Mouse (Mus musculus): ENCODE data around the gene Rab11fip4.

The Rab11fip4 gene

DNA sequence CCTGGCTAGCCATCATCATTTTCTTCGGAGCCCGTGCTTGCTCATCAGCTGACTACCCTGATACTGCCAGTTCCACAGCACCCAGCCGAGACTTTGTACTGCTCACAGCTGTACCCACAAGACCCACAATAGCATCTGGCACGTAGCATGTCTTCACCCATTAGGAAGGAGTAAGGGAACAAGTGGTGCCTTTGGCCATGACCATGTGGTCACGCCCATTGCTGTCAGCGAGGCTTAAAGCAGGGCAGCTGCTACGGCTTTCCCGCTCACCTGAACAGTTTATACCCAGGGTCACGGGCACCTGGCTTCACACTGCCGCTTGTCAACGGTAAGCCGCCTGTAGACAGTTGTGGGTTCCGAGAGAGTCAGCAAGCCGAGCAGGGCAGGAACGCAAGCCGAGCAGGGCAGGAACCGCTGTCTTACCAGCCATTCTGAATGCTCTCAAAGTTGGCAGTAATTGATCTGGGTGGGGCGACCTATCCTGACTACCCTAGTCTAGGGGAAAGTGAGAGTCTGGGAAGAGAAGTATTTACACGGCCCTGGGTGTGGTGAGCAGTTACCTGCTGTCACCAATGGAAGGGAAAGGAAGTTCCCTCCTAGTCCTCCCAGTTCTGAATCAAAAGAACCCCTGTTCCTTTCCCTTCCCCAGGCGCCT lies 62.0 kb downstream of the Rab11fip4 start:
- intact Hi-C loops (cut with DNase I) = no loop called here

DNA sequence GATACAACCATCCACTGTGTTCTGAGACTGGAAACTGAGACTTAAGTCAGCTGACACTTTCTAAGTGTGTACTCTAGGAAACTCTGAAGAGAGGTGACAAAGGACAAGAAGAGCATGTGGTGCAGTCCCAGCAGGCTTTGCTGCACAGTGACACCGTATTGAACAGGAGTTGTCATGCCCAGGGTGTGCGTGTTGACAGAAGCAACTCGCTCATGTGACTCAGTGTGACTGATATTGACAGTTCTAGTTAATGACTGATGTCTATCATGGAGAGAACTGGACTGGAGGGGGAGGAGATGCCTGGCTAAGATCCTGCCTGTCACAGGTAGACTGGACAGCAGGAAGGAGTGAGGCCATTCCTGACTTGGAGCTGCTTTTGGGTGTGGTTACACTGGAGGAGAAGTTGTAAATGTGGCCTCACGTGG lies 63.4 kb downstream of the Rab11fip4 start:
- intact Hi-C loops (cut with DNase I) = no loop called here

DNA sequence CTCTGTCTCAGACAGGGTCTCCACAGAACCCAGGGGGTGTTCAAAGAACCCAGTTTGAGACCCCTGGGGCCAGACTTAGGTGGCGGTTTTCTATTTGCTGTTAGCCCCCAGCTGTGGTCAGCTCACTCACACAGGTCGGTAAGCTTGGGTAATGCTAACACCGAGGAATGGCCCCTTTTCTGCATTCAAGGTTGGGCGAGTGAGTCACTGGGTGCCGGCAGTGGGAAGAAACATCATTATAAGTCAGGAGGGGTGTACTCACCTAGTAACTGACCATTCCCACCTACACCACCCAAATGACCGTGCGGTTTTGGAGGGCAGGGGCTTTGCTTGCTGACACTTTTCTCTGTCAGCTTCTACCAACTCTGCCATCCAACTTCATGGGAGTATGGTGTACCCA lies 64.6 kb downstream of the Rab11fip4 start:
- intact Hi-C loops (cut with DNase I) = no loop called here

DNA sequence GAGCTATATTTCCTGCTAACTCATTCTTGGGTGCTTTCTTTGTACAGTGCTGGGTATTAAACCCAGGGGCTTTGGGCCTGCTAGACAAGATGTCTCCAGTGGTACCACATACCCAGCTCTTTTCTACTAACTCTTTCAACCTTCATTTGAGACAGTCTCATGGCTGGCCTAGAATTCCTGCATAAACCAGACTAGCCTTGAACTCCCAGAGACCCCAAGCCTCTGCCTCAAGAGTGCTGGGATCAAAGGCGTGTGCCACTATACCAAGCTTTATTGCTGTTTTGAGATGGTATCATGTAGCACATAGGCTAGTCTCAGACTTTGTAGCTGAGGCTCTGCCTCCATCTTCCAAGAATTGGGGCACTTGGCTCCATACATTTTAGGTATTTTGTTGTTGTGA lies 65.5 kb downstream of the Rab11fip4 start:
- intact Hi-C loops (cut with DNase I) = no loop called here

- intact Hi-C loops (cut with DNase I) = no loop called here
Measured at GRCm38 (mm10) chr11:79657053-79657452, 66.0 kb downstream of the Rab11fip4 start.

- intact Hi-C loops (cut with DNase I) = no loop called here
Measured at GRCm38 (mm10) chr11:79658205-79658825, 67.3 kb downstream of the Rab11fip4 start.

GRCm38 (mm10) chr11:79660361-79661205 lies 69.6 kb downstream of the Rab11fip4 start:
- intact Hi-C loops (cut with DNase I) = no loop called here

GRCm38 (mm10) chr11:79661877-79662545 lies 71.0 kb downstream of the Rab11fip4 start:
- intact Hi-C loops (cut with DNase I) = no loop called here

GRCm38 (mm10) chr11:79663158-79663557 lies 72.1 kb downstream of the Rab11fip4 start:
- intact Hi-C loops (cut with DNase I) = no loop called here

- intact Hi-C loops (cut with DNase I) = no loop called here
Measured at GRCm38 (mm10) chr11:79663570-79663969, 72.6 kb downstream of the Rab11fip4 start.

GRCm38 (mm10) chr11:79666544-79666943 lies 75.5 kb downstream of the Rab11fip4 start:
- intact Hi-C loops (cut with DNase I) = no loop called here

DNA sequence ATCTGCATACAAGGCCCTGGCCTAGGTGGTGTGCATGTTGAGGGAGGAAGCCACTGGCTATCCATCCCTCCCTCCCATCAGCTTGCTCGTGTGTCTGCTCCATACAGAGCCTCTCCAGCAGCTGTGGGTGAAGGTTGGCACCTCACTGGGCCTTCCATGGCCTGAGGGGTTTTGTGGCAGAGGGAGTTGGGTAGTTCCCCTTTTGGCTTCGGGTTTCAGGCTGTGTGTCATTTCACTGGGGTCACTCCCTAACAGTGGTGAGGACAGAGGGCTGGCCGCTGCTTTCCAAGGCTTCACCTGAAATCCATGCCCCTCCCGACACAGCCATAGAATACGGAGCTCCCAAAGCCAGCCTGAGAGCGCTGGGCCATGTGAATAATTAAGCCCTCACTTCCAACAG lies 78.2 kb downstream of the Rab11fip4 start:
- intact Hi-C loops (cut with DNase I) = no loop called here

DNA sequence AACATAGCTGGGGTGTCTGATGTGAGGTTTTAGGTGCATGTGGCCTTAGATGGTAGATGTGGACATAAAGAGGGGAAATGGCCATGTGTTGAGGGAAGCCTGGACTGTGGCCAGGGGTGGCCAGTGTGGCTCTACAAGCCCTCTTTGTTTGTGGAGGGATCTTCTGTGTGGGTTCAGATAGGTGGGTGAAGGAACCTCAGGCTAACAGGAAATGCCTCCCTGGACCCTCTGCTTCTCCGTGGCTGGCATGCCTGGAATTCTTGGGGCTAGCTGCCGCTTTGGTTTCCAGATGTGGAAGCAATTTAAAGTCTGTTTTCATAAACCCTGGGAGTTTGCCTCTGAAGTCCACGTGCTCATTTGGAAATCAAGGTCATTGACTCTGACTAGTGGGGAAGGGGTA lies 78.9 kb downstream of the Rab11fip4 start:
- intact Hi-C loops (cut with DNase I) = no loop called here

- intact Hi-C loops (cut with DNase I) = no loop called here
Measured at GRCm38 (mm10) chr11:79670411-79670945, 79.5 kb downstream of the Rab11fip4 start.

GRCm38 (mm10) chr11:79671668-79672281 lies 80.8 kb downstream of the Rab11fip4 start:
- intact Hi-C loops (cut with DNase I) = no loop called here

DNA sequence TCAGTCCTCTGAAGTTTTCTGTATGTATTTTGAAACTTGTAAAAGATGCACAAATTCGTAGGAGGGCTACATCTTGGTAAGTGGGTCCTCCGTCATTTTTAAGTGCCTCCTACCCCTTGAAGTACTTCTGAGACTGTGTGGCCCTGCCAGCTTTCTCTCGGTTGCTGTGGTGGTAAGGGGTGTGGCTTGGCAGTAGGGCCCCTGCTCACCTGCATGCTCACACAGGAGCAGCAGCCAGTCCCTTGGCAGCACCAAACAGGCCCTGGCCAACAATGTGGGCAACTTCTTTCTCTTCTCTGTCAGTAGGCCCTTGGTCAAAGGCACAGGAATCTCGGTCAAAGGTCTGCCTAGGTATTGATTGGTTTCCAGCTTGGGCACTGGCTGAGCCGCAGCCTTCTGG lies 82.1 kb downstream of the Rab11fip4 start:
- intact Hi-C loops (cut with DNase I) = no loop called here

DNA sequence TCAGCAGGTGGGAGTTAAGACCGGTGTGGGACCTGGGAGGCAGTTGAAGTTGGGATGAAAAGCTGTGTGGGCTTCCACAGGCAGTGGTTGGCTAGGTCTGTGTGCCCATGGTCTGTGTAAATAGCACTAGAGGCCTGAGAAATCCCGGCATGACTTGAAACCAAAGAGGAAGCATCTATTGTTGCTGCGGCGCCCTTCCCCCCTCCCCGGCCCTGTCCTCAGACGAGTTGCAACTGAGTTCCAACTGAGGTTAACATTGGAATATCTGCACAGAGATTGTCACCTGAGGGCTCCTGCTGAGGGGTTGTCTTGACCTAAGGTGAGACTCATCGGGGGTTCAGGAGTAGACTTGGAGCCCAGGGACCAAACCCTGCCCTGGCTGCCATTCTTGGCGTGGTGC lies 82.7 kb downstream of the Rab11fip4 start:
- intact Hi-C loops (cut with DNase I) = no loop called here

DNA sequence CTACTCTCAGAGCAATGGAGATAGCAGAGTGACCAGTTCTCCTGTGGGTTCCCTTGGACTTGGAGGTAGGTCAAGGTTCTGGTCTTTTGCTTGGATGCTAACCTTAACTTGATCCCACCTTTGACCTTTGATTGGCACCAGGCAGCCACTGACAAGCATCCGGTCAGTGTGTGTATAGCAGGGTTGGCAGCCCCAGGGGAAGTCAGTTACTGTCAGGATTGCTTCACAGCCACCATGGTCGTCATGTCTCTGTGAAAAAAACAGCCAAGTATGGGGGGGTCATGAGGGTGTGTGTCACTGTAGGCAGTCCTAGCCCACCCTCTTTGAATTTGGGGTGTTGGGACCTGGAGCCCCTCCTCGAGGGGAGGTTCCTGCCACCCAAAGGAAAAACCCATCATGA lies 83.2 kb downstream of the Rab11fip4 start:
- intact Hi-C loops (cut with DNase I) = no loop called here

DNA sequence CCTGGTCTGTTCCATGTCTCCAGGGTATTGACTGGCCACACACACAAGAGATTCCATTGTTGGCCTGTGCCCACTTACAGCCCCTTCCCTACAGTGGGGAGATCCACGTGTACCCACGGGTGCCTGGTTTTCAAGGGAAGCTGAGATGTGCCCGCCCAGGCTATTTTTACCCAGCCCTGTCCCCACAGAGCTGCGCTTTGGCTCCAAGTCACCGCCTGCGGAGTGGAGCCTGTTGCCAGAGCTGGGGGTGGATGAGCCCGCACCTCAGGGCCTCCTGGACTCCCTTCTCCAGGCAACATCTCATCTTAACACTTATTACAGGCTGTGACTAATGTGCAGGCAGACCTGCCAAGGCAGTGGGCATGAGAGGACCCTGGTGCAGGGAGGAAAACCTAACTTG lies 83.6 kb downstream of the Rab11fip4 start:
- intact Hi-C loops (cut with DNase I) = no loop called here

GRCm38 (mm10) chr11:79675285-79675684 lies 84.3 kb downstream of the Rab11fip4 start:
- intact Hi-C loops (cut with DNase I) = no loop called here

DNA sequence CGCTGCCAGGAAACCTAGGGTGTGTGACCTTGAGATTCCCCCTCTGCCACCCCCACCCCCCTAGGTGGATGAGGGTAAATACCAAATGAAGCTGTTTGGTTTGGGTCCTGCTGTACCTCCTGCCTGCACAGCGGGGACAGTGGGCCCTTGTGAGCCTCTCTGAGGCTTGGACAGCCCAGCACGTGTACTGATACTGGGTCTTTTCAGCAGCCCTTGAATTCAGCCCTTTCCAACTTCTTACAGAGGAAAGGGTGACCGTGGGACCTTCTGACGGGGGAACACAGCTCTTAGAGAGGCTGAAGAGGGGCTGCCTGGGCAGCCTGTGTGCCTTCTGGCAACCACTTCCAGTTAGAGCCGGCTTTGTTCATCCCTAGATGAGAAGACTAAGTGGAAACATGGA lies 85.0 kb downstream of the Rab11fip4 start:
- intact Hi-C loops (cut with DNase I) = no loop called here

All from adrenal gland (tissue).